Mouse (Mus musculus): ENCODE results near the gene Cracr2b.

DNA sequence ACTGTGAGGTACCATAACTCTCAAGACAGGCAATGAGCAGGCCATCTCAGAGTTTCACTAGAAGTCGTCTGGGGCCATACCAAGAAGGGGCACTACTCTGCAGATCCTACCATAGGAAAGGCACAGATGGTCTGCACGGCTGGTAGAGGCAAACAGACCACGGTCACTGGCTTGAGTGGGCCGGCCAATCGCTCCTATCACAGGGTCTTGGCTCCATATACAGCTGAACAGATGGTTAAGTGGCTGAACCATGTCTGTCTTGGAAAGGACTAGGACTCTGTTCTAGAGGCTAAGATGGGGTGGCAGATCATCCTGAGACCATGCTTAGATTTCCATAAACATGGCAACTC lies 41.6 kb downstream of the Cracr2b start:
- TF ChIP-seq CTCF (IDR thresholded peaks at IDR 0.05; ENCODE audit: low read depth) (no peak), EP300 (optimal IDR thresholded peaks at IDR 0.05) (no peak)
